Mouse (Mus musculus) neural tube, embryonic 14.5 days (tissue): ENCODE results near the gene Metrn. TPM values are rescaled to one million over a fixed set of nuclear protein-coding genes. Genes with fewer than 3 reads are reported as not detected.

Experiments
- ATAC-seq: fragments of 200-750 bp; cut with Nextera tagmentation; 2 replicates; pipeline ENCODE4 v1.8.0; 2017; ENCODE audit warnings: low read depth, mild to moderate bottlenecking, moderate TSS enrichment, moderate library complexity
- H3K27ac ChIP-seq: fragments of 300-500 bp; sonication (generic); 2 replicates; pipeline ENCODE4 v1.5.1; 2014; ENCODE audit warnings: low read depth, mild to moderate bottlenecking, control low read depth, low read length, moderate library complexity, mixed read lengths
- H3K27me3 ChIP-seq: fragments of 300-500 bp; sonication (generic); 2 replicates; pipeline ENCODE4 v1.6.1; 2014; ENCODE audit warnings: low read length; ENCODE audit not compliant: control insufficient read depth, insufficient read depth
- H3K36me3 ChIP-seq: fragments of 300-500 bp; sonication (generic); 2 replicates; pipeline ENCODE4 v1.6.1; 2014; ENCODE audit warnings: low read length, mixed read lengths; ENCODE audit not compliant: control insufficient read depth, insufficient read depth
- H3K4me1 ChIP-seq: fragments of 300-500 bp; sonication (generic); 2 replicates; pipeline ENCODE4 v1.6.1; 2014; ENCODE audit warnings: low read length; ENCODE audit not compliant: control insufficient read depth, insufficient read depth
- H3K4me2 ChIP-seq: fragments of 300-500 bp; sonication (generic); 2 replicates; pipeline ENCODE4 v1.6.1; 2014; ENCODE audit warnings: mild to moderate bottlenecking, low read depth, low read length, control low read depth
- H3K4me3 ChIP-seq: fragments of 300-500 bp; sonication (generic); 2 replicates; pipeline ENCODE4 v1.5.1; 2014; ENCODE audit warnings: low read depth, low read length, control low read depth, mixed read lengths
- H3K9ac ChIP-seq: fragments of 300-500 bp; sonication (generic); replicated peaks from 2 replicates; pipeline ENCODE4 v1.6.1; 2014; ENCODE audit warnings: low read depth, mild to moderate bottlenecking, control low read depth, low read length, mixed read lengths
- H3K9me3 ChIP-seq: fragments of 300-500 bp; sonication (generic); 2 replicates; pipeline ENCODE4 v1.6.1; 2016; ENCODE audit warnings: low read length; ENCODE audit not compliant: control insufficient read depth
- WGBS: fragments of 180-500 bp; shearing (Covaris S2); extraction: QIAGEN DNeasy Blood & Tissue Kit; methylation state at CpG from one replicate; pipeline ENCODE4 v1.1.7; 2014; 5-methylcytosine and 5-hydroxymethylcytosine counted together
- polyA plus RNA-seq: library from polyadenylated mRNA; unstranded; fragments of >200 nt; fragmentation: Nextera tagmentation; extraction: Ambion mirVana; gene quantifications from 2 replicates; pipeline ENCODE4 v1.2.1, GENCODE M21; 2014

Gene Metrn
- polyA plus RNA-seq, 1 experiment from 2014 or later, result 7.3 TPM

GRCm38 (mm10) chr17:25827546-25828222 is 30.7 kb upstream of the Metrn start:
- H3K4me2 ChIP-seq, result peak overlapping the region; percentile 96; the same call in 1 of the 2 replicates
- H3K4me3 ChIP-seq, result no peak overlapping the region
- WGBS, result 85% methylated on average over 22 of the region's 22 CpGs
- H3K36me3 ChIP-seq, result peaks cover 20% of the 10 kb centered on the region
- H3K9ac ChIP-seq, result peak overlapping the region; percentile 37
- peaks cover 54% of the 10 kb centered on the region for H3K4me1 ChIP-seq
- H3K27me3 ChIP-seq, result no peaks in the 10 kb centered on the region
- no peak for ATAC-seq
- H3K9me3 ChIP-seq, result no peaks in the 10 kb centered on the region
- H3K27ac ChIP-seq, result no peak overlapping the region

- Histone ChIP-seq H3K4me3 (no peak overlapping the region), H3K4me1 (peaks cover 53% of the 10 kb centered on the region), H3K36me3 (peaks cover 20% of the 10 kb centered on the region), H3K4me2 (no peak overlapping the region), H3K27ac (no peak overlapping the region), H3K9ac (no peak overlapping the region), H3K9me3 (no peaks in the 10 kb centered on the region), H3K27me3 (no peaks in the 10 kb centered on the region)
- 96% methylated on average over 13 of the region's 13 CpGs for WGBS
- ATAC-seq, result no peak
These were observed 30.1 kb upstream of the Metrn start for GRCm38 (mm10) chr17:25827011-25827410.

- Histone ChIP-seq H3K9ac (no peak overlapping the region), H3K27me3 (no peaks in the 10 kb centered on the region)
- WGBS, result 94% methylated on average over 27 of the region's 27 CpGs
These were observed 29.1 kb upstream of the Metrn start for GRCm38 (mm10) chr17:25825984-25826570.

GRCm38 (mm10) chr17:25825311-25825710 is 28.4 kb upstream of the Metrn start:
- Histone ChIP-seq H3K4me2 (no peak overlapping the region), H3K4me3 (no peak overlapping the region)

More at GRCm38 (mm10) chr17:25825984-25826570, 29.1 kb upstream of the Metrn start:
- ATAC-seq, result no peak
- no peak overlapping the region for H3K4me2 ChIP-seq
- H3K27ac ChIP-seq, result no peak overlapping the region
- H3K4me1 ChIP-seq, result peaks cover 44% of the 10 kb centered on the region
- H3K36me3 ChIP-seq, result peaks cover 15% of the 10 kb centered on the region
- H3K4me3 ChIP-seq, result no peak overlapping the region
- H3K9me3 ChIP-seq, result no peaks in the 10 kb centered on the region

GRCm38 (mm10) chr17:25824362-25825142 is 27.6 kb upstream of the Metrn start:
- no peak for ATAC-seq
- Histone ChIP-seq H3K4me1 (peaks cover 30% of the 10 kb centered on the region), H3K36me3 (peaks cover 10% of the 10 kb centered on the region; the same call in 1 of the 2 replicates), H3K9ac (peak overlapping the region; percentile 63; the same call in 1 of the 2 replicates), H3K4me2 (peak overlapping the region; percentile 99), H3K4me3 (peak overlapping the region; percentile 54), H3K27ac (no peak overlapping the region), H3K9me3 (no peaks in the 10 kb centered on the region), H3K27me3 (no peaks in the 10 kb centered on the region)
- 74% methylated on average over 17 of the region's 17 CpGs for WGBS

More at GRCm38 (mm10) chr17:25825311-25825710, 28.4 kb upstream of the Metrn start:
- Histone ChIP-seq H3K9ac (no peak overlapping the region), H3K9me3 (no peaks in the 10 kb centered on the region), H3K4me1 (peaks cover 37% of the 10 kb centered on the region), H3K36me3 (peaks cover 8% of the 10 kb centered on the region), H3K27me3 (no peaks in the 10 kb centered on the region), H3K27ac (no peak overlapping the region)
- no peak for ATAC-seq
- WGBS, result 91% methylated on average over 6 of the region's 6 CpGs

- 0% methylated on average over 18 of the region's 18 CpGs for WGBS
- Histone ChIP-seq H3K27me3 (0 out of 2 replicates have a peak, but pooled peaks cover under 1% of the 10 kb centered on the region), H3K9ac (peak within 1 kb of the TSS; percentile 63), H3K4me1 (peaks cover 26% of the 10 kb centered on the region), H3K36me3 (peaks cover 11% of the 10 kb centered on the region; the same call in 1 of the 2 replicates), H3K27ac (peak within 1 kb of the TSS; percentile 53), H3K4me3 (peak within 1 kb of the TSS; percentile 54), H3K9me3 (no peaks in the 10 kb centered on the region), H3K4me2 (peak within 1 kb of the TSS; percentile 99)
- ATAC-seq, result peak; percentile 75
These were observed 26.5 kb upstream of the Metrn start, which contains the start of gene Wdr24 for GRCm38 (mm10) chr17:25823452-25823851. Wdr24 (plus strand) TSS chr17:25823627.

- H3K9ac ChIP-seq, result no peak overlapping the region
- no peak overlapping the region for H3K4me2 ChIP-seq
- no peak overlapping the region for H3K4me3 ChIP-seq
- peaks cover 4% of the 10 kb centered on the region for H3K4me1 ChIP-seq
- no peak overlapping the region for H3K27ac ChIP-seq
- no peaks in the 10 kb centered on the region for H3K9me3 ChIP-seq
- H3K27me3 ChIP-seq, result peaks cover 8% of the 10 kb centered on the region; the same call in 1 of the 2 replicates
- H3K36me3 ChIP-seq, result peaks cover 21% of the 10 kb centered on the region
- ATAC-seq, result no peak
- WGBS, result 8% methylated on average over 46 of the region's 46 CpGs
These were observed 22.2 kb upstream of the Metrn start for GRCm38 (mm10) chr17:25818851-25819780.

GRCm38 (mm10) chr17:25817662-25818061 is 20.7 kb upstream of the Metrn start:
- Histone ChIP-seq H3K4me3 (no peak overlapping the region), H3K27ac (no peak overlapping the region), H3K9me3 (no peaks in the 10 kb centered on the region), H3K4me1 (0 out of 2 replicates have a peak, but pooled peaks cover 8% of the 10 kb centered on the region), H3K4me2 (no peak overlapping the region), H3K9ac (no peak overlapping the region), H3K36me3 (peaks cover 21% of the 10 kb centered on the region), H3K27me3 (peaks cover 8% of the 10 kb centered on the region; the same call in 1 of the 2 replicates)
- 88% methylated on average over 11 of the region's 11 CpGs for WGBS
- ATAC-seq, result no peak
